Mouse (Mus musculus) midbrain, embryonic 15.5 days (tissue): ENCODE measurements around the gene Gon7. TPM values are rescaled to one million over a fixed set of nuclear protein-coding genes. Genes with fewer than 3 reads are reported as not detected.
A peak's percentile ranks its signal among the peaks of the same experiment; 100 is the strongest.

Experiments
- ATAC-seq: fragments of 200-750 bp; cut with Nextera tagmentation; replicated peaks from 2 replicates; pipeline ENCODE4 v1.8.0; 2017; ENCODE audit warnings: moderate TSS enrichment
- H3K27ac ChIP-seq: fragments of 300-500 bp; sonication (generic); 2 replicates; pipeline ENCODE4 v1.5.1; 2015; ENCODE audit warnings: mild to moderate bottlenecking, inconsistent platforms
- H3K27me3 ChIP-seq: fragments of 300-500 bp; sonication (generic); replicated peaks from 2 replicates; pipeline ENCODE4 v1.6.1; 2015; ENCODE audit warnings: inconsistent platforms
- H3K36me3 ChIP-seq: fragments of 300-500 bp; sonication (generic); replicated peaks from 2 replicates; pipeline ENCODE4 v1.6.1; 2015; ENCODE audit warnings: inconsistent platforms
- H3K4me1 ChIP-seq: fragments of 300-500 bp; sonication (generic); 2 replicates; pipeline ENCODE4 v1.6.1; 2015; ENCODE audit warnings: inconsistent platforms
- H3K4me2 ChIP-seq: fragments of 300-500 bp; sonication (generic); 2 replicates; pipeline ENCODE4 v1.6.1; 2015; ENCODE audit warnings: inconsistent platforms, mild to moderate bottlenecking, moderate library complexity
- H3K4me3 ChIP-seq: fragments of 300-500 bp; sonication (generic); 2 replicates; pipeline ENCODE4 v1.5.1; 2015; ENCODE audit warnings: mild to moderate bottlenecking, inconsistent platforms
- H3K9ac ChIP-seq: fragments of 300-500 bp; sonication (generic); 2 replicates; pipeline ENCODE4 v1.6.1; 2015; ENCODE audit warnings: mild to moderate bottlenecking, inconsistent platforms
- H3K9me3 ChIP-seq: fragments of 300-500 bp; sonication (generic); 2 replicates; pipeline ENCODE4 v1.6.1; 2016; ENCODE audit warnings: inconsistent platforms
- WGBS: fragments of 180-500 bp; shearing (Covaris S2); methylation state at CpG from one replicate; pipeline ENCODE4 v1.1.7; 2015; ENCODE audit warnings: mixed read lengths; 5-methylcytosine and 5-hydroxymethylcytosine counted together
- polyA plus RNA-seq: library from polyadenylated mRNA; unstranded; fragments of >200 nt; fragmentation: Nextera tagmentation; extraction: Ambion mirVana; gene quantifications from 2 replicates; pipeline ENCODE4 v1.2.1, GENCODE M21; 2015

Gene Gon7
- 46.7 and 51.0 TPM in 2 replicates for polyA plus RNA-seq

GRCm38 (mm10) chr12:102757689-102758402 is at the start of gene Gon7, which contains the start of the genes Gm28051 and Ubr7:
Gene Gon7 (minus strand): TSS chr12:102757803.
Gene Gm28051 (minus strand): TSS chr12:102757765.
Gene Ubr7 (plus strand): TSS chr12:102757967.
- peak within 1 kb of the TSS; percentile 83 for H3K9ac ChIP-seq
- no peaks in the 10 kb centered on the region for H3K27me3 ChIP-seq
- WGBS = under 1% methylated on average over 73 of the region's 73 CpGs
- peak within 1 kb of the TSS; percentile 81 for H3K4me2 ChIP-seq
- ATAC-seq = peak; percentile 97
- H3K36me3 ChIP-seq = no peaks in the 10 kb centered on the region; the same call in 1 of the 2 replicates
- peak within 1 kb of the TSS; percentile 85 for H3K4me3 ChIP-seq
- H3K27ac ChIP-seq = peak within 1 kb of the TSS; percentile 89
- H3K9me3 ChIP-seq = no peaks in the 10 kb centered on the region
- H3K4me1 ChIP-seq = peaks cover 33% of the 10 kb centered on the region

- Histone ChIP-seq H3K27me3 (no peaks in the 10 kb centered on the region), H3K36me3 (peaks cover 5% of the 10 kb centered on the region; the same call in 1 of the 2 replicates), H3K4me3 (no peak overlapping the region), H3K27ac (no peak overlapping the region), H3K9me3 (no peaks in the 10 kb centered on the region), H3K4me2 (no peak overlapping the region), H3K9ac (no peak overlapping the region), H3K4me1 (no peaks in the 10 kb centered on the region)
- no peak for ATAC-seq
- 97% methylated on average over 2 of the region's 2 CpGs for WGBS
Measured at GRCm38 (mm10) chr12:102799528-102799927, 41.9 kb upstream of the Gon7 start.

GRCm38 (mm10) chr12:102787927-102788326 is 30.3 kb upstream of the Gon7 start:
- Histone ChIP-seq H3K9me3 (no peaks in the 10 kb centered on the region), H3K4me2 (no peak overlapping the region), H3K4me1 (no peaks in the 10 kb centered on the region), H3K9ac (no peak overlapping the region), H3K27me3 (no peaks in the 10 kb centered on the region), H3K4me3 (no peak overlapping the region), H3K36me3 (peaks cover 45% of the 10 kb centered on the region), H3K27ac (no peak overlapping the region)
- WGBS = 92% methylated on average over 7 of the region's 7 CpGs
- no peak for ATAC-seq

- Histone ChIP-seq H3K27ac (no peak overlapping the region), H3K4me1 (no peaks in the 10 kb centered on the region), H3K9me3 (no peaks in the 10 kb centered on the region), H3K4me2 (no peak overlapping the region), H3K36me3 (peaks cover 28% of the 10 kb centered on the region), H3K27me3 (no peaks in the 10 kb centered on the region), H3K9ac (no peak overlapping the region), H3K4me3 (no peak overlapping the region)
- ATAC-seq = no peak
- 84% methylated on average over 5 of the region's 5 CpGs for whole genome bisulfite sequencing
Measured at GRCm38 (mm10) chr12:102785593-102785985, 28.0 kb upstream of the Gon7 start.

- ATAC-seq = no peak
- peaks cover 22% of the 10 kb centered on the region for H3K36me3 ChIP-seq
Measured at GRCm38 (mm10) chr12:102784899-102785592, 27.4 kb upstream of the Gon7 start.

GRCm38 (mm10) chr12:102782841-102783240 is 25.2 kb upstream of the Gon7 start:
- WGBS = 95% methylated on average over 5 of the region's 5 CpGs
- ATAC-seq = no peak
- Histone ChIP-seq H3K27me3 (no peaks in the 10 kb centered on the region), H3K27ac (no peak overlapping the region), H3K4me2 (no peak overlapping the region), H3K9me3 (no peaks in the 10 kb centered on the region), H3K9ac (no peak overlapping the region), H3K36me3 (peaks cover 16% of the 10 kb centered on the region), H3K4me3 (no peak overlapping the region), H3K4me1 (no peaks in the 10 kb centered on the region)

More at GRCm38 (mm10) chr12:102784899-102785592, 27.4 kb upstream of the Gon7 start:
- H3K9ac ChIP-seq = no peak overlapping the region
- WGBS = 92% methylated on average over 19 of the region's 19 CpGs
- no peaks in the 10 kb centered on the region for H3K9me3 ChIP-seq
- H3K27me3 ChIP-seq = no peaks in the 10 kb centered on the region
- no peak overlapping the region for H3K4me3 ChIP-seq
- no peak overlapping the region for H3K27ac ChIP-seq
- no peak overlapping the region for H3K4me2 ChIP-seq
- H3K4me1 ChIP-seq = no peaks in the 10 kb centered on the region

- H3K4me3 ChIP-seq = no peak overlapping the region
- no peak for ATAC-seq
- 57% methylated on average over 3 of the region's 3 CpGs for whole genome bisulfite sequencing
- no peaks in the 10 kb centered on the region for H3K9me3 ChIP-seq
- no peak overlapping the region for H3K27ac ChIP-seq
- no peaks in the 10 kb centered on the region for H3K4me1 ChIP-seq
- H3K27me3 ChIP-seq = no peaks in the 10 kb centered on the region
- H3K4me2 ChIP-seq = no peak overlapping the region
- H3K36me3 ChIP-seq = peaks cover 15% of the 10 kb centered on the region; the same call in 1 of the 2 replicates
- no peak overlapping the region for H3K9ac ChIP-seq
Measured at GRCm38 (mm10) chr12:102779452-102779851, 21.8 kb upstream of the Gon7 start.

GRCm38 (mm10) chr12:102778151-102778550 is 20.5 kb upstream of the Gon7 start:
- no peak overlapping the region for H3K4me2 ChIP-seq
- no peak for ATAC-seq
- no peaks in the 10 kb centered on the region for H3K4me1 ChIP-seq
- peaks cover 15% of the 10 kb centered on the region; the same call in 1 of the 2 replicates for H3K36me3 ChIP-seq
- WGBS = 77% methylated on average over 5 of the region's 5 CpGs
- H3K9ac ChIP-seq = no peak overlapping the region
- no peak overlapping the region for H3K27ac ChIP-seq
- no peak overlapping the region for H3K4me3 ChIP-seq
- no peaks in the 10 kb centered on the region for H3K9me3 ChIP-seq
- no peaks in the 10 kb centered on the region for H3K27me3 ChIP-seq

GRCm38 (mm10) chr12:102776035-102776434 is 18.4 kb upstream of the Gon7 start:
- Histone ChIP-seq H3K4me2 (no peak overlapping the region), H3K9me3 (no peaks in the 10 kb centered on the region), H3K4me3 (no peak overlapping the region), H3K9ac (no peak overlapping the region), H3K4me1 (no peaks in the 10 kb centered on the region), H3K27ac (no peak overlapping the region), H3K27me3 (no peaks in the 10 kb centered on the region), H3K36me3 (peaks cover 34% of the 10 kb centered on the region)
- WGBS = 89% methylated on average over 14 of the region's 14 CpGs
- ATAC-seq = no peak

GRCm38 (mm10) chr12:102772676-102773075 is 15.1 kb upstream of the Gon7 start:
- H3K9me3 ChIP-seq = no peaks in the 10 kb centered on the region
- peaks cover 51% of the 10 kb centered on the region for H3K36me3 ChIP-seq
- no peak overlapping the region for H3K9ac ChIP-seq
- no peak for ATAC-seq
- H3K4me3 ChIP-seq = no peak overlapping the region
- H3K27me3 ChIP-seq = no peaks in the 10 kb centered on the region
- no peak overlapping the region for H3K27ac ChIP-seq
- no peak overlapping the region for H3K4me2 ChIP-seq
- H3K4me1 ChIP-seq = no peaks in the 10 kb centered on the region
- 94% methylated on average over 5 of the region's 5 CpGs for WGBS

GRCm38 (mm10) chr12:102771601-102772000 is 14.0 kb upstream of the Gon7 start:
- Histone ChIP-seq H3K9ac (no peak overlapping the region), H3K9me3 (no peaks in the 10 kb centered on the region), H3K27ac (no peak overlapping the region), H3K27me3 (no peaks in the 10 kb centered on the region), H3K36me3 (peaks cover 47% of the 10 kb centered on the region), H3K4me3 (no peak overlapping the region), H3K4me2 (no peak overlapping the region), H3K4me1 (no peaks in the 10 kb centered on the region)
- ATAC-seq = no peak
- WGBS = 97% methylated on average over 8 of the region's 8 CpGs

GRCm38 (mm10) chr12:102769000-102769399 is 11.4 kb upstream of the Gon7 start:
- Histone ChIP-seq H3K4me1 (no peaks in the 10 kb centered on the region), H3K4me3 (no peak overlapping the region), H3K27ac (no peak overlapping the region), H3K36me3 (peaks cover 44% of the 10 kb centered on the region), H3K9ac (no peak overlapping the region), H3K4me2 (no peak overlapping the region), H3K27me3 (no peaks in the 10 kb centered on the region), H3K9me3 (no peaks in the 10 kb centered on the region)
- WGBS = 88% methylated on average over 4 of the region's 4 CpGs
- no peak for ATAC-seq
